Mouse (Mus musculus): Measurements from ENCODE around the gene Mbd6. TPM values are rescaled to one million over a fixed set of nuclear protein-coding genes. Genes with fewer than 3 reads are reported as not detected.
"Not testable (repeated sequence)": the region's sequence is repeated elsewhere in the genome, so short reads cannot be mapped to it uniquely, and the experiment has no call there.

Gene Mbd6
- total RNA-seq, 2 experiments from 2014 or later: 10.7 to 55.8 TPM

GRCm38 (mm10) chr10:127314950-127315349 lies 26.1 kb upstream of the Mbd6 start:
- not testable (repeated sequence) for ATAC-seq (replicated peaks; ENCODE audit: low FRiP score, poor library complexity, severe bottlenecking)

GRCm38 (mm10) chr10:127313516-127313915 lies 24.7 kb upstream of the Mbd6 start:
- not testable (repeated sequence) for ATAC-seq (replicated peaks; ENCODE audit: low FRiP score, poor library complexity, severe bottlenecking)

- ATAC-seq (replicated peaks; ENCODE audit: low FRiP score, poor library complexity, severe bottlenecking): no peak
Observed at GRCm38 (mm10) chr10:127312858-127313257, 24.0 kb upstream of the Mbd6 start.

- ATAC-seq (replicated peaks; ENCODE audit: low FRiP score, poor library complexity, severe bottlenecking): peak; percentile 79
Observed at GRCm38 (mm10) chr10:127312356-127312676, 23.5 kb upstream of the Mbd6 start.

GRCm38 (mm10) chr10:127311476-127312355 lies 22.9 kb upstream of the Mbd6 start, which contains the start of gene Mars:
TSS of gene Mars (minus strand) at chr10:127311786.
- ATAC-seq (replicated peaks; ENCODE audit: low FRiP score, poor library complexity, severe bottlenecking): peak; percentile 90

GRCm38 (mm10) chr10:127310523-127311475 lies 22.0 kb upstream of the Mbd6 start:
- peak; percentile 26; the same call in 1 of the 2 replicates for ATAC-seq (replicated peaks; ENCODE audit: low FRiP score, poor library complexity, severe bottlenecking)

- not testable (repeated sequence) for ATAC-seq (replicated peaks; ENCODE audit: low FRiP score, poor library complexity, severe bottlenecking)
Observed at GRCm38 (mm10) chr10:127309167-127309566, 20.3 kb upstream of the Mbd6 start.

- no peak for ATAC-seq (replicated peaks; ENCODE audit: low FRiP score, poor library complexity, severe bottlenecking)
Observed at GRCm38 (mm10) chr10:127303136-127303535, 14.3 kb upstream of the Mbd6 start.

- ATAC-seq (replicated peaks; ENCODE audit: low FRiP score, poor library complexity, severe bottlenecking): no peak
Observed at GRCm38 (mm10) chr10:127300361-127300760, 11.5 kb upstream of the Mbd6 start.

GRCm38 (mm10) chr10:127297015-127297871 lies 8.4 kb upstream of the Mbd6 start:
- ATAC-seq (replicated peaks; ENCODE audit: low FRiP score, poor library complexity, severe bottlenecking): no peak

GRCm38 (mm10) chr10:127295986-127296794 lies 7.4 kb upstream of the Mbd6 start:
- ATAC-seq (replicated peaks; ENCODE audit: low FRiP score, poor library complexity, severe bottlenecking): no peak

GRCm38 (mm10) chr10:127294895-127295510 lies 6.2 kb upstream of the Mbd6 start:
- no peak for ATAC-seq (replicated peaks; ENCODE audit: low FRiP score, poor library complexity, severe bottlenecking)

- ATAC-seq (replicated peaks; ENCODE audit: low FRiP score, poor library complexity, severe bottlenecking): no peak
Observed at GRCm38 (mm10) chr10:127293590-127294113, 4.8 kb upstream of the Mbd6 start.

- ATAC-seq (replicated peaks; ENCODE audit: low FRiP score, poor library complexity, severe bottlenecking): no peak
Observed at GRCm38 (mm10) chr10:127292987-127293538, 4.2 kb upstream of the Mbd6 start.

GRCm38 (mm10) chr10:127291881-127292638 lies 3.2 kb upstream of the Mbd6 start:
- peak; percentile 50 for ATAC-seq (replicated peaks; ENCODE audit: low FRiP score, poor library complexity, severe bottlenecking)

- peak; percentile 43 for ATAC-seq (replicated peaks; ENCODE audit: low FRiP score, poor library complexity, severe bottlenecking)
Observed at GRCm38 (mm10) chr10:127290930-127291880, 2.4 kb upstream of the Mbd6 start.
